10 mouse cellular contexts compared by ENCODE assay signal in the genomic region with DNA sequence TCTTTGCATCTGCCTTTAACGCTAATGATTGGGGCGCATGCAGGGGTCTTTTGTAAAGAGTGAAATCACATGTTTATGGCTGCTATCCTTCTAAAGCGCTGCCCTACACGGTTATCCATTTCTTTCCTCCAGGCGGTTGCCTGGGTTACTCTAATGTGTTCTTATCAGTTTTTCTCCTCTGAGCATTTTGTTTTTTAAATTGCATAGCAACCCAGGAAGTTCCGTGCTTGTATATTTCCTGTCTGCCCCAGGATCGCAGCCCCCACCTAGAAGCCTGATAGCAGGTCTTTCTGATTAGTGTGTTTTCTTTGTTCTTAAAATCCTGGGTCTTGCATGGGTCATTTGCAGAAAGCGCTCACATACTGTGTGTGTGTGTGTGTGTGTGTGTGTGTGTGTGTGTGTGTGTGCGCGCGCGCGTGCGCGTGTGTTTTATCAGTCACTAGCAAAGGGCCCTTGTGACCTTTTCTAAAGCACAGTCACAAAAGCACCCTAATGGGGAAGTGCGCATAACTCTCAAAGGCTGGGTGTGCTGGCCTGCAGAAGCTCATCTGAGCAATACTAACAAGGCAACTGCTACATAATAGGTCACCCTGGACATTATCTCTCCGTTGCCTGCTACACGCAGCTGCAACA. TPM values are rescaled to one million over a fixed set of nuclear protein-coding genes. Genes with fewer than 3 reads are reported as not detected.
A peak's percentile ranks its signal among the peaks of the same experiment; 100 is the strongest.
DNase-seq lines count a peak whose midpoint lies in the region; ATAC-seq lines count a peak whose summit lies in the region.
"Had no signal": no experiment of that assay in that cellular context is flagged by ENCODE, and none has a peak within 500 bp of the region (broad histone marks: within the 10 kb centered on the region; RNA-seq: fewer than 3 reads in every experiment).

No protein-coding gene starts in this region.

- no peaks in the 10 kb centered on the region for H3K27me3 ChIP-seq in liver, embryonic 15.5 days
- H3K27me3 ChIP-seq: kidney, embryonic 15.5 days had no signal

- ATAC-seq in liver, embryonic 15.5 days (ENCODE audit: insufficient read depth): no peak

- DNase-seq in embryo, embryonic 9.5 days (ENCODE audit: extremely low spot score): peak; percentile 8
- DNase-seq in embryo, embryonic 10 days (ENCODE audit: low spot score): no peak
- peak; percentile 7 for DNase-seq in thymus, postnatal 14 days
- no peak for DNase-seq in thymus, postnatal 0 days (ENCODE audit: low spot score)
- DNase-seq in urinary bladder, postnatal 4 days (ENCODE audit: low spot score in 2 of 2): no peak
- no peak for DNase-seq in spleen, postnatal 14 days (ENCODE audit: low spot score in 2 of 2)
- DNase-seq in layer of hippocampus, postnatal 25 days (ENCODE audit: extremely low spot score in 1 of 2, low spot score in 1 of 2): no peak
- DNase-seq: adrenal gland, adult 8-10 months had no signal

- H3K4me1 ChIP-seq in liver, embryonic 15.5 days (replicated peaks): no peaks in the 10 kb centered on the region
- H3K4me1 ChIP-seq: kidney, embryonic 15.5 days had no signal

- H3K9me3 ChIP-seq in liver, embryonic 15.5 days (replicated peaks): no peaks in the 10 kb centered on the region
- H3K9me3 ChIP-seq: kidney, embryonic 15.5 days had no signal

- no peak overlapping the region for H3K9ac ChIP-seq in liver, embryonic 15.5 days
- H3K9ac ChIP-seq: kidney, embryonic 15.5 days had no signal

- H3K4me2 ChIP-seq in liver, embryonic 15.5 days: peak overlapping the region; percentile 37
- H3K4me2 ChIP-seq: kidney, embryonic 15.5 days had no signal

- WGBS in liver, embryonic 15.5 days (ENCODE audit: insufficient replicate concordance): 47% methylated on average over 18 of the region's 18 CpGs

- no peaks in the 10 kb centered on the region for H3K36me3 ChIP-seq in liver, embryonic 15.5 days (replicated peaks)
- H3K36me3 ChIP-seq: kidney, embryonic 15.5 days had no signal

- no peak overlapping the region for H3K27ac ChIP-seq in liver, embryonic 15.5 days (replicated peaks)
- H3K27ac ChIP-seq: kidney, embryonic 15.5 days had no signal

- H3K4me3 ChIP-seq in liver, embryonic 15.5 days (replicated peaks): no peak overlapping the region
- H3K4me3 ChIP-seq: kidney, embryonic 15.5 days had no signal

RNA-seq across cellular contexts. Expression of gene Myl1, which starts 42.5 kb away (rescaled TPM):
- polyA plus RNA-seq in thymus, postnatal 0 days (2015; fragmentation: Nextera tagmentation; extraction: Ambion mirVana): 15.3 and 20.8 TPM in 2 replicates
- 37.2 and 72.1 TPM in 2 replicates for polyA plus RNA-seq in liver, embryonic 15.5 days (2015; fragmentation: Nextera tagmentation; extraction: Ambion mirVana)
- total RNA-seq in layer of hippocampus, postnatal 25 days (2021): 1 to 10 TPM; 1.2 to 1.4 TPM

RNA-seq across cellular contexts. Expression of gene Lancl1, which starts 51.0 kb away (rescaled TPM):
- 132 and 133 TPM in 2 replicates for polyA plus RNA-seq in thymus, postnatal 0 days (2015; fragmentation: Nextera tagmentation; extraction: Ambion mirVana)
- polyA plus RNA-seq in liver, embryonic 15.5 days (2015; fragmentation: Nextera tagmentation; extraction: Ambion mirVana): 22.8 and 23.4 TPM in 2 replicates
- total RNA-seq in layer of hippocampus, postnatal 25 days (2021): 100 to 1,000 TPM; 170 to 195 TPM

Comparison
In these comparisons a context has a peak if more than half of its experiments do, and no peak if none do; other contexts are left out.
1. DNase-seq: peak in embryo, embryonic 9.5 days (single experiment) and thymus, postnatal 14 days (single experiment); none in embryo, embryonic 10 days (single experiment), thymus, postnatal 0 days (single experiment), urinary bladder, postnatal 4 days (0 of 2), spleen, postnatal 14 days (0 of 2) and layer of hippocampus, postnatal 25 days (0 of 2).